Comparison of ENCODE assay signal across 8 mouse cellular contexts in genomic region chr2:180103978-180104658, GRCm38 (mm10). TPM values are rescaled to one million over a fixed set of nuclear protein-coding genes. Genes with fewer than 3 reads are reported as not detected.
DNase-seq lines count a peak whose midpoint lies in the region; ATAC-seq and TF ChIP-seq lines count a peak whose summit lies in the region.

Hrh3 (minus strand) TSS chr2:180104488.

- H3K27ac ChIP-seq in embryonic facial prominence, embryonic 13.5 days, result no peak within 1 kb of the TSS
- no peak within 1 kb of the TSS for H3K27ac ChIP-seq in heart, postnatal 0 days (ENCODE audit: low read depth)
- no peak within 1 kb of the TSS for H3K27ac ChIP-seq in liver, postnatal 0 days (ENCODE audit: low read depth)
- no peak within 1 kb of the TSS for H3K27ac ChIP-seq in neural tube, embryonic 13.5 days (replicated peaks)
- no peak within 1 kb of the TSS for H3K27ac ChIP-seq in thymus, adult 2 months (ENCODE audit: control insufficient read depth, insufficient read depth, low read length)

- peak within 1 kb of the TSS; percentile 49 for H3K4me3 ChIP-seq in embryonic facial prominence, embryonic 13.5 days
- H3K4me3 ChIP-seq in heart, postnatal 0 days (ENCODE audit: low read depth, low read length), result peak within 1 kb of the TSS; percentile 59
- H3K4me3 ChIP-seq in liver, postnatal 0 days (ENCODE audit: low read depth, low read length), result peak within 1 kb of the TSS; percentile 53
- peak within 1 kb of the TSS; percentile 62 for H3K4me3 ChIP-seq in neural tube, embryonic 13.5 days
- H3K4me3 ChIP-seq in thymus, adult 2 months (ENCODE audit: control insufficient read depth, insufficient read depth, low read length), result peak within 1 kb of the TSS; percentile 16

- TF ChIP-seq EP300 in heart, postnatal 0 days (IDR thresholded peaks at IDR 0.05; ENCODE audit: low read depth), result no peak
- no peak for TF ChIP-seq EP300 in liver, postnatal 0 days (IDR thresholded peaks at IDR 0.05; ENCODE audit: low read depth)

- no peak for TF ChIP-seq POLR2A in thymus, adult 2 months (IDR thresholded peaks at IDR 0.05; ENCODE audit: control insufficient read depth, extremely low read depth, insufficient read depth, low read length, poor library complexity)

- H3K36me3 ChIP-seq in embryonic facial prominence, embryonic 13.5 days, result no peaks in the 10 kb centered on the region
- H3K36me3 ChIP-seq in heart, postnatal 0 days (replicated peaks; ENCODE audit: control insufficient read depth, insufficient read depth, low read length), result no peaks in the 10 kb centered on the region
- H3K36me3 ChIP-seq in liver, postnatal 0 days (replicated peaks; ENCODE audit: insufficient read depth, low read length), result no peaks in the 10 kb centered on the region
- no peaks in the 10 kb centered on the region for H3K36me3 ChIP-seq in neural tube, embryonic 13.5 days
- no peaks in the 10 kb centered on the region for H3K36me3 ChIP-seq in thymus, adult 2 months (ENCODE audit: control insufficient read depth, insufficient read depth, low read length)

- peak; percentile 51 for DNase-seq in CD4-positive helper T cell, adult 2 months (ENCODE audit: low read depth, low spot score)
- DNase-seq in adrenal gland, postnatal 25 days, result peak; percentile 92
- peak; percentile 21 for DNase-seq in heart, postnatal 0 days (ENCODE audit: low spot score)
- DNase-seq in kidney, postnatal 14 days, result peak; percentile 92
- peak; percentile 80 for DNase-seq in liver, postnatal 0 days
- DNase-seq in thymus, adult 2 months, result peak; percentile 88

- ATAC-seq in embryonic facial prominence, embryonic 13.5 days (ENCODE audit: insufficient number of reproducible peaks, insufficient read depth, low FRiP score, low TSS enrichment, low read depth), result peak; percentile 74
- peak; percentile 84 for ATAC-seq in heart, postnatal 0 days (ENCODE audit: insufficient read depth, low read depth)
- peak; percentile 83 for ATAC-seq in liver, postnatal 0 days
- peak; percentile 72 for ATAC-seq in neural tube, embryonic 13.5 days (ENCODE audit: low read depth)

- H3K9me3 ChIP-seq in embryonic facial prominence, embryonic 13.5 days, result no peaks in the 10 kb centered on the region
- H3K9me3 ChIP-seq in heart, postnatal 0 days (replicated peaks; ENCODE audit: control insufficient read depth, low read length), result no peaks in the 10 kb centered on the region
- H3K9me3 ChIP-seq in liver, postnatal 0 days (ENCODE audit: low read length), result no peaks in the 10 kb centered on the region
- no peaks in the 10 kb centered on the region for H3K9me3 ChIP-seq in neural tube, embryonic 13.5 days

- peaks cover 77% of the 10 kb centered on the region for H3K27me3 ChIP-seq in embryonic facial prominence, embryonic 13.5 days
- peaks cover 67% of the 10 kb centered on the region for H3K27me3 ChIP-seq in heart, postnatal 0 days (ENCODE audit: control insufficient read depth, insufficient read depth, low read length)
- peaks cover 63% of the 10 kb centered on the region for H3K27me3 ChIP-seq in liver, postnatal 0 days (ENCODE audit: insufficient read depth, low read length)
- peaks cover 69% of the 10 kb centered on the region for H3K27me3 ChIP-seq in neural tube, embryonic 13.5 days
- H3K27me3 ChIP-seq in thymus, adult 2 months (ENCODE audit: control insufficient read depth, insufficient read depth, low read length), result peaks cover 13% of the 10 kb centered on the region

- peak within 1 kb of the TSS; percentile 37; the same call in 1 of the 2 replicates for H3K9ac ChIP-seq in embryonic facial prominence, embryonic 13.5 days
- H3K9ac ChIP-seq in heart, postnatal 0 days (replicated peaks; ENCODE audit: low read depth, low read length), result no peak within 1 kb of the TSS
- no peak within 1 kb of the TSS for H3K9ac ChIP-seq in liver, postnatal 0 days (replicated peaks)
- H3K9ac ChIP-seq in neural tube, embryonic 13.5 days, result peak within 1 kb of the TSS; percentile 70

- H3K4me2 ChIP-seq in embryonic facial prominence, embryonic 13.5 days, result peak within 1 kb of the TSS; percentile 99
- H3K4me2 ChIP-seq in heart, postnatal 0 days (ENCODE audit: low read depth, low read length), result peak within 1 kb of the TSS; percentile 95
- H3K4me2 ChIP-seq in liver, postnatal 0 days (ENCODE audit: low read depth, low read length), result peak within 1 kb of the TSS; percentile 78
- H3K4me2 ChIP-seq in neural tube, embryonic 13.5 days, result peak within 1 kb of the TSS; percentile 96

- peaks cover 24% of the 10 kb centered on the region for H3K4me1 ChIP-seq in embryonic facial prominence, embryonic 13.5 days
- 0 out of 2 replicates have a peak, but pooled peaks cover 14% of the 10 kb centered on the region for H3K4me1 ChIP-seq in heart, postnatal 0 days (ENCODE audit: control insufficient read depth, insufficient read depth)
- H3K4me1 ChIP-seq in liver, postnatal 0 days (ENCODE audit: insufficient read depth), result peaks cover 15% of the 10 kb centered on the region
- peaks cover 46% of the 10 kb centered on the region for H3K4me1 ChIP-seq in neural tube, embryonic 13.5 days (replicated peaks)
- H3K4me1 ChIP-seq in thymus, adult 2 months (replicated peaks; ENCODE audit: control insufficient read depth, insufficient read depth, low read length), result peaks cover 32% of the 10 kb centered on the region

- under 1% methylated on average over 66 of the region's 87 CpGs for WGBS in embryonic facial prominence, embryonic 13.5 days
- WGBS in heart, postnatal 0 days, result 1% methylated on average over 82 of the region's 87 CpGs
- WGBS in liver, postnatal 0 days (ENCODE audit: insufficient replicate concordance), result 2% methylated on average over 60 of the region's 87 CpGs
- under 1% methylated on average over 61 of the region's 87 CpGs for WGBS in neural tube, embryonic 13.5 days
- 1% methylated on average over 77 of the region's 87 CpGs for WGBS in thymus, adult 2 months

- no peak for TF ChIP-seq CTCF in heart, postnatal 0 days (IDR thresholded peaks at IDR 0.05; ENCODE audit: low read depth)
- no peak for TF ChIP-seq CTCF in liver, postnatal 0 days (IDR thresholded peaks at IDR 0.05; ENCODE audit: low read depth)
- TF ChIP-seq CTCF in thymus, adult 2 months (IDR thresholded peaks at IDR 0.05; ENCODE audit: borderline replicate concordance, control insufficient read depth, extremely low read depth, insufficient read depth, low read length, poor library complexity), result no peak

RNA-seq across cellular contexts. Expression of gene Hrh3, which starts in this region (rescaled TPM):
- 0.49 TPM in 1 of 2 replicates, not detected in the other for total RNA-seq in adrenal gland, postnatal 25 days (2021)
- 0.17 TPM in 1 of 2 replicates, not detected in the other for polyA plus RNA-seq in embryonic facial prominence, embryonic 13.5 days (2015; fragmentation: Nextera tagmentation; extraction: Ambion mirVana)
- not detected in 2 replicates for total RNA-seq in heart, postnatal 0 days (2014; rRNA removed; ENCODE audit: low replicate concordance)
- not detected in 2 replicates for polyA plus RNA-seq in heart, postnatal 0 days (2015; fragmentation: Nextera tagmentation; extraction: Ambion mirVana)
- polyA plus RNA-seq in liver, postnatal 0 days (2015; fragmentation: Nextera tagmentation; extraction: Ambion mirVana), result not detected in 2 replicates
- 2.5 TPM in 2 replicates for polyA plus RNA-seq in neural tube, embryonic 13.5 days (2015; fragmentation: Nextera tagmentation; extraction: Ambion mirVana)
- 4.1 and 4.4 TPM in 2 replicates for polyA plus RNA-seq in thymus, adult 2 months (2012; rRNA removed)

Comparison
In these comparisons a context has a peak if more than half of its experiments do, and no peak if none do; other contexts are left out.
1. Peak in DNase-seq in adrenal gland, postnatal 25 days; RNA of the gene not detected or under 1 TPM.
2. Peak in ATAC-seq, H3K4me3 ChIP-seq, H3K9ac ChIP-seq and H3K4me2 ChIP-seq in embryonic facial prominence, embryonic 13.5 days; RNA of the gene not detected or under 1 TPM.
3. Peak in DNase-seq, ATAC-seq, H3K4me3 ChIP-seq and H3K4me2 ChIP-seq in heart, postnatal 0 days; RNA of the gene not detected or under 1 TPM.
4. Peak in DNase-seq, ATAC-seq, H3K4me3 ChIP-seq and H3K4me2 ChIP-seq in liver, postnatal 0 days; RNA of the gene not detected or under 1 TPM.
5. DNase-seq: peak in every context shown above with its lines; median percentile 92 in adrenal gland, postnatal 25 days; 92 in kidney, postnatal 14 days; 88 in thymus, adult 2 months; 80 in liver, postnatal 0 days; 51 in CD4-positive helper T cell, adult 2 months; 21 in heart, postnatal 0 days.